Mouse (Mus musculus): ENCODE results near the gene Slco4c1.

Gene Slco4c1

DNA sequence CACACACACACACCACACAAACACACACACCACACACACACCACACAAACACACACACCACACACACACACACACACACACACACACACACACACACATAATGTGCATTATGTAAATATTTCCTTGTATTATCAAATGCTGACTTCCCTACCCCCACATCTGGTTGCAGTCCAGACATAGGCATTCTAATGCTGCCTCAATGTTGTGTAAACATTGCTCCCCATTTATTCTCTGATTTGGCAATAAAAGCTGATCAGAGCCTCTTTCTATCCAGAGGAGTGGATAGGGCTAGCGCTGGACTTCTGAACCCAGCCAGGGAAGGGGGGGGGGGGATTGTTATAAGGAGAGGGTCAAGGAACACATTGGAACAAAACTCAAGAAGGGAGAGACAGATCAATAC lies 101.7 kb downstream of the Slco4c1 start:
- DNase-seq (ENCODE audit: low spot score in 2 of 2) = no peak

- DNase-seq (ENCODE audit: low spot score in 2 of 2) = no peak
Observed at GRCm38 (mm10) chr1:96768264-96768663, 103.7 kb downstream of the Slco4c1 start.

DNA sequence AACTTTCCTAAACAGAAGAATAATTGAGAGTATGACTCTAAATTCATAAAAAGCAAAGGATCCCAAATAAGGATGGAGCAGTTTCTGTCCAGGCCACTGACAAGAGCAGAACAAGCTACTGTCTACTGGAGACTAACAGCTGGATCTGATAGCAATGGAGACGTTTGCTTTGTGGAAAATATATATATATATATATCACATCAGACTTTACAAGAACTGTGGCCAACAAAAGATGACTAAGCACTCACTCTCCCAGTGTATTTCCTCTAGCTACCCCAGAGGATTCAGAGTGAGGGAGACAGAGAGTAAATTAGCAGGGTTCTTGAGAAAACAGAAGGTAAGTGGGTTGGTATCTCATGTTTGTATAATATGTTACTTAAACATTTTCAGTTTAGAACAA lies 105.4 kb downstream of the Slco4c1 start:
- no peak for DNase-seq (ENCODE audit: low spot score in 2 of 2)
